Mouse (Mus musculus): ENCODE measurements at regions not wholly inside any gene's neighbourhood (a gene's known extent, or its start where the extent isn't known, plus 50 kb on each side); places are given as distances from the start of the nearest gene placed in this dataset.

DNA sequence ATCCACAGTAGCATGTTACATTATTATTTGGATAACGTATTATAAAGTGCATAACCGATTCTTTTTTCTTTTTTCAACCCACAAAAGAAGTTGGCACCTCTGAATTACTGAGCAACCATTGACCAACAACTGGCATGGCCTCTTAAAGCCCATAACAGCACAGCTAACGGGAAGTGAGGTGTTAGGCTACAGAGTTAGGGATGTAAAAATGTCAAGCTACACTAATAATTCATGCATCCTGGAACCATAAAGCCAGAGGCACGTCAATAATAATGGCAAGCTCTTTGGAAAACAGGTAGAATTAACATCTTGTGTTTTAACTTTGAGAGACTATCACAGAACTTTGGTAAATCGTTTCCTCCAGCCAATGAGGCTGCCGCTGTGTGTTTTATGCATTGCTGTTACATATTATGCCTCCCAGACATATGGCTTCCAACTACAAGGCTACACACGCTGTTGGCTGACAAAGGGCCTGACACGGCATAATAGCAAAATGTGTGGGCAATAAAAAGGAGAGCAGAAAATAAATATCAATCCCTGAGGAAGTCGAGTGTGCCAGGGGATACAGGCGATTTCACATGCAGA, 89.6 kb upstream of the Dpyd start:
- no peak for DNase-seq
- Histone ChIP-seq H3K4me1 (ENCODE audit: control insufficient read depth, insufficient read depth, low read length) (no peaks in the 10 kb centered on the region), H3K4me3 (replicated peaks; ENCODE audit: insufficient read depth, low read depth, low read length) (no peak overlapping the region), H3K27me3 (ENCODE audit: control insufficient read depth, insufficient read depth, low read length) (no peaks in the 10 kb centered on the region), H3K27ac (ENCODE audit: insufficient read depth, low read length) (no peak overlapping the region)
- WGBS: 79% methylated on average over 10 of the region's 10 CpGs
- TF ChIP-seq CTCF (IDR thresholded peaks at IDR 0.05; ENCODE audit: borderline replicate concordance, insufficient read depth, low read depth, low read length) (no peak), POLR2A (IDR thresholded peaks at IDR 0.05; ENCODE audit: borderline replicate concordance, insufficient read depth, low read length) (no peak)

DNA sequence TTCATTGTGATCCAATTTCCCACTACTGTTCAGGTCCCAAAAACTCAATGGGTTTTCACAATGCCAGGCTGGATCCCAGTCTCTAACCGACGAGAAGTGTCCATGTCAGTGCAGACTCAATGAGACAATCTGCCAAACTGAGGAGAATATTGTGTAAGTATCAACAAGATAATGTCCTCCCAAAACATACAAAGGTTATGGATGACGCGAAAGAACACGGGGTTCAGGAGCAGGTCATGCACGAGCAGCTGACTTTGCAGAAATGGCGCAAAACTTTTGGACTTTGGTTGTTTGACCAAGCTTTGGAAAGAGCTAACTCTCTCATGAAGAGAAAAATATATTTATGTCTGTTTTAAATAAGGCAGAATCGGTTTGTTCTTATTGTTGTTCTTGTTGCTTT, 83.9 kb upstream of the Dpyd start:
- DNase-seq: no peak
- TF ChIP-seq POLR2A (IDR thresholded peaks at IDR 0.05; ENCODE audit: borderline replicate concordance, insufficient read depth, low read length): no peak
- Histone ChIP-seq H3K4me3 (replicated peaks; ENCODE audit: insufficient read depth, low read depth, low read length) (no peak overlapping the region), H3K4me1 (ENCODE audit: control insufficient read depth, insufficient read depth, low read length) (no peaks in the 10 kb centered on the region), H3K27ac (ENCODE audit: insufficient read depth, low read length) (no peak overlapping the region), H3K27me3 (ENCODE audit: control insufficient read depth, insufficient read depth, low read length) (no peaks in the 10 kb centered on the region)
- WGBS: 91% methylated on average over 8 of the region's 8 CpGs

DNA sequence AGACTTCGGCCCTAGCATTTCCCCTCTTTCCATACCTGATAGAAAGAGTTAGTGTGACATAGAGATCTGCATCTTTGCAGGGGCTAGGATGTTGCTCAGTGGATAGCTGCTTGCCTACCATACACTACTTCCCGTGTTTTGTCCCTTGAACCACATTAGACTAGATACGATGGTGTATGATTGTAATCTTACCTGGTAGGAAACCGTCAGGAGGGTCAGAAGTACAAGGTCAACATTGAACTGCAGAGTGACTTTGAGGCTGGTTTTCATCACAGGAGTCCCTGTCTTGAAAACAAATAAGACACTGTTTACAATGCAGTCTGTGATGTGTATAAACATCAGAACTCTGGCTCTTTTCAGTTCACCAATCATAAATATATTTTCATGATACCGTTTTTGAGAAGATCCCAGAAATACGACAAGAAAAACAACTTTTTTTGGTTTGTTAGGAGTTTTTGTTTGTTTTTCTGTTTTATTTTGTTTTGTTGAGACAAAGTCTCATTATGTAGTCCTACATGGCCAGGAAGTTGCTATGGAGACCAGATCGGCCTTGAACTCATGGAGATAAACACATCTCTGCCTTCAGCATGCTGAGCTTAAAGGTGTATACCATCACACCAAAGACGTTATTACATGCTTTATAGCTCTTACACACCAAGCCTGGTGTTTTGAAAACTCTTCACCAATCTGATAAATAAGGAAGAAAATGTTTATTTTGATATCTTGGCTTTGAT, 81.2 kb upstream of the Dpyd start:
- Histone ChIP-seq H3K27me3 (ENCODE audit: control insufficient read depth, insufficient read depth, low read length) (no peaks in the 10 kb centered on the region), H3K4me3 (replicated peaks; ENCODE audit: insufficient read depth, low read depth, low read length) (no peak overlapping the region), H3K27ac (ENCODE audit: insufficient read depth, low read length) (no peak overlapping the region), H3K4me1 (ENCODE audit: control insufficient read depth, insufficient read depth, low read length) (no peaks in the 10 kb centered on the region)
- no peak for DNase-seq
- TF ChIP-seq POLR2A (IDR thresholded peaks at IDR 0.05; ENCODE audit: borderline replicate concordance, insufficient read depth, low read length): no peak
- no peak for TF ChIP-seq CTCF (IDR thresholded peaks at IDR 0.05; ENCODE audit: borderline replicate concordance, insufficient read depth, low read depth, low read length)
- 68% methylated on average over 8 of the region's 8 CpGs for WGBS

DNA sequence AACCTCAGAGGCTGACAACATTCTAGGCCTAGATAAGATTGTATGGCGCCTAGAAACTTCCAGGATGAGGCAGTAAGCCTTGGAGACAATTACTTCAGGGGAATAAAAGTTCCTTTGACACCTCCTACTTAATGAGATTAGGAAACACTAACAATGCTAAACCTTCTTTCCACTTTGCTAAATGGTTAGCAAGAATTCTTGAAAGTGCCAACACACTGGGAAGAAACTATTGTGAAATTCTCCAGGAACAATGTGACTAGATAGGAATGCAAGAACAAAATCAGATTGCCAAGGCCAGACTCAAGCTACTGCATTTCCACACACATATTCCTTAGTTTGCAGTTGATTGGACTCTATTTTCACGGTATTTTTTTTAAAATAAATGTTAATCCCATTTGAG, 76.0 kb upstream of the Dpyd start:
- Histone ChIP-seq H3K27ac (ENCODE audit: insufficient read depth, low read length) (no peak overlapping the region), H3K27me3 (ENCODE audit: control insufficient read depth, insufficient read depth, low read length) (no peaks in the 10 kb centered on the region), H3K4me1 (ENCODE audit: control insufficient read depth, insufficient read depth, low read length) (no peaks in the 10 kb centered on the region; the same call in 1 of the 2 replicates), H3K4me3 (replicated peaks; ENCODE audit: insufficient read depth, low read depth, low read length) (no peak overlapping the region)
- WGBS: 82% methylated on average over 2 of the region's 2 CpGs
- no peak for TF ChIP-seq CTCF (IDR thresholded peaks at IDR 0.05; ENCODE audit: borderline replicate concordance, insufficient read depth, low read depth, low read length)
- no peak for TF ChIP-seq POLR2A (IDR thresholded peaks at IDR 0.05; ENCODE audit: borderline replicate concordance, insufficient read depth, low read length)
- no peak for DNase-seq

DNA sequence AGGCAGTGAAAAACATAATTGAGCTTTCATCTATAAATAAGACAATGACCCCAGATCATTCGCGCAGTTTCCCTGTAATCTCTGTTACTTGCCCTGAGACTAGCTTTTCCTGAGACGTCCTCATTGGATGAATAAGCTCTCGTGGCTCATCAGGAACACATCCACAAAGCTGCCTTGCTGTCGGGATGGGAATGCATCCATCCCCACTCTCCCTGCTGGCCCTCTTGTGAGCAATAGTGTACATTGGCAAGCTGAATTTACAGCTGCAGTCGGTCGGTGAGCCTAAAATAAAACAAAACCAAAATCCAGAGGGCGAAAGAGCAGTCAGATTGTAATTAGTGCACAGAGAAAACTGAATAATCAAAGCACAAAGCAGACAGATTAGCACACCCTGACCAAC, 74.5 kb upstream of the Dpyd start:
- TF ChIP-seq CTCF (IDR thresholded peaks at IDR 0.05; ENCODE audit: borderline replicate concordance, insufficient read depth, low read depth, low read length) (no peak), POLR2A (IDR thresholded peaks at IDR 0.05; ENCODE audit: borderline replicate concordance, insufficient read depth, low read length) (no peak)
- Histone ChIP-seq H3K4me1 (ENCODE audit: control insufficient read depth, insufficient read depth, low read length) (no peaks in the 10 kb centered on the region; the same call in 1 of the 2 replicates), H3K27me3 (ENCODE audit: control insufficient read depth, insufficient read depth, low read length) (no peaks in the 10 kb centered on the region), H3K27ac (ENCODE audit: insufficient read depth, low read length) (no peak overlapping the region), H3K4me3 (replicated peaks; ENCODE audit: insufficient read depth, low read depth, low read length) (no peak overlapping the region)
- DNase-seq: no peak
- WGBS: 60% methylated on average over 8 of the region's 8 CpGs

DNA sequence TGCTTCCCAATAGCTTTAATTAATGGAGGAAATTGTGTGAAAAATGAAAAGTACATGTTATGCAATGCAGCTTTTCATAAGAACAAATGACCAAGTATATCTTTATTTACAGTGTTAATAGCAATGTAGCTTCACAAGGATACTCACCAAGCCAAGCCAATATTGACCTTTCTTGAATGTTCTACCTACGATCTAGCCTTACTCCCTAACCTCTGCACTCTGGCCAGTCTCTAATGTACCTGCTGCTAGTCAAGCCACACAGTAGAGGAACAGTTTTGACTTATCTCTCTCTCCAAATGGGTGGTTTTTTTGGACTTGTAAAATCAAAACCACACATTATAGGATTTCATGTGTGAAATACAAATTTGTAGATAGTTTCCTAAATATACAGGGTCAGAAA, 70.8 kb upstream of the Dpyd start:
- WGBS: 98% methylated on average over 1 of the region's 1 CpGs
- H3K27ac ChIP-seq (ENCODE audit: insufficient read depth, low read length): no peak overlapping the region
- no peaks in the 10 kb centered on the region for H3K27me3 ChIP-seq (ENCODE audit: control insufficient read depth, insufficient read depth, low read length)
- no peak for DNase-seq
- H3K4me1 ChIP-seq (ENCODE audit: control insufficient read depth, insufficient read depth, low read length): no peaks in the 10 kb centered on the region; the same call in 1 of the 2 replicates
- no peak for TF ChIP-seq POLR2A (IDR thresholded peaks at IDR 0.05; ENCODE audit: borderline replicate concordance, insufficient read depth, low read length)
- TF ChIP-seq CTCF (IDR thresholded peaks at IDR 0.05; ENCODE audit: borderline replicate concordance, insufficient read depth, low read depth, low read length): no peak
- H3K4me3 ChIP-seq (replicated peaks; ENCODE audit: insufficient read depth, low read depth, low read length): no peak overlapping the region

DNA sequence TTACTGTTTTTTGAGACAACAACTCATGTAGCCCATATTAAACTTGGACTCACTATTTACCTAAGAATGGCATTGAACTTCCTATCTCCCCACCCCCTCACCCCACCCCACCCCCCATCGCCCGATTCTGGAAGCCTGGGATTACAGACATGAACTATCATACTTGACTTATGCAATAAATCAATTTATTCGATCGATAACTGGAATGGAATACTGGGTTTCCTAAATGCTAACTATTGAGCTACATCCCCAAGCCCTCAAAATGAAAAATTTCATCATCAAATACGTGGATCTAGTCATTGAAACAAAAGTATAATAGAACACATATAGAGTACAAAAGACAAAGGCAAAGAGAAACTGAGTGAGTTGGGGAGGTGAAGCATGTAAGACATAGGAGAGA, 70.1 kb upstream of the Dpyd start:
- Histone ChIP-seq H3K27me3 (ENCODE audit: control insufficient read depth, insufficient read depth, low read length) (no peaks in the 10 kb centered on the region), H3K27ac (ENCODE audit: insufficient read depth, low read length) (no peak overlapping the region), H3K4me3 (replicated peaks; ENCODE audit: insufficient read depth, low read depth, low read length) (no peak overlapping the region), H3K4me1 (ENCODE audit: control insufficient read depth, insufficient read depth, low read length) (no peaks in the 10 kb centered on the region; the same call in 1 of the 2 replicates)
- no peak for TF ChIP-seq POLR2A (IDR thresholded peaks at IDR 0.05; ENCODE audit: borderline replicate concordance, insufficient read depth, low read length)
- no peak for TF ChIP-seq CTCF (IDR thresholded peaks at IDR 0.05; ENCODE audit: borderline replicate concordance, insufficient read depth, low read depth, low read length)
- no peak for DNase-seq
- WGBS: 96% methylated on average over 5 of the region's 5 CpGs

DNA sequence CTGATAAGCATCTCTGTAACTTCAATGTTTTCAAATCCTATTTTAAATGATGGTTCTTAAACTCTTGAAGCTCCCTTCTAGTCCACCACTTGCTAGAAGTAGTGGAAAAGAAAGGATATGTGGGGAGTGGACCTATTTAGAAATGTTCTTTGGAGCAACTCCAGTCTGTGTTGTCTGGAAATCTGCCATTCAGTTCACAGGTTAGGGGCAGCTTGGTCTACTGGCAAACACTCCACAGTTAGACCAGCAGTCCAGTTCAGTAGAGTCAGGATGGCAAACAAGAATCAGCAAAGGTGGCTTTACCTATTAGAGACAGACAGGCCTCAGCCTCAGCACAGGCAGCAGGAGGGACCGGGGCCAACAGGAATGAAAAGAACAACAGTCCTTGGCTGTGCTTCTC, 67.3 kb upstream of the Dpyd start:
- no peak for DNase-seq
- 84% methylated on average over 1 of the region's 1 CpGs for WGBS
- H3K4me3 ChIP-seq (replicated peaks; ENCODE audit: insufficient read depth, low read depth, low read length): no peak overlapping the region
- TF ChIP-seq POLR2A (IDR thresholded peaks at IDR 0.05; ENCODE audit: borderline replicate concordance, insufficient read depth, low read length) (no peak), CTCF (IDR thresholded peaks at IDR 0.05; ENCODE audit: borderline replicate concordance, insufficient read depth, low read depth, low read length) (no peak)
- no peaks in the 10 kb centered on the region for H3K4me1 ChIP-seq (ENCODE audit: control insufficient read depth, insufficient read depth, low read length)
- no peaks in the 10 kb centered on the region for H3K27me3 ChIP-seq (ENCODE audit: control insufficient read depth, insufficient read depth, low read length)
- no peak overlapping the region for H3K27ac ChIP-seq (ENCODE audit: insufficient read depth, low read length)

Data from cerebellum, adult 2 months (tissue).